Mouse (Mus musculus): Measurements from ENCODE around the gene Fggy. TPM values are rescaled to one million over a fixed set of nuclear protein-coding genes. Genes with fewer than 3 reads are reported as not detected.

Fggy gene
- total RNA-seq (2014; rRNA removed; ENCODE audit: low replicate concordance) (2.7 and 7.8 TPM in 2 replicates), polyA plus RNA-seq (2015; fragmentation: Nextera tagmentation; extraction: Ambion mirVana) (3.5 and 3.9 TPM in 2 replicates)

DNA sequence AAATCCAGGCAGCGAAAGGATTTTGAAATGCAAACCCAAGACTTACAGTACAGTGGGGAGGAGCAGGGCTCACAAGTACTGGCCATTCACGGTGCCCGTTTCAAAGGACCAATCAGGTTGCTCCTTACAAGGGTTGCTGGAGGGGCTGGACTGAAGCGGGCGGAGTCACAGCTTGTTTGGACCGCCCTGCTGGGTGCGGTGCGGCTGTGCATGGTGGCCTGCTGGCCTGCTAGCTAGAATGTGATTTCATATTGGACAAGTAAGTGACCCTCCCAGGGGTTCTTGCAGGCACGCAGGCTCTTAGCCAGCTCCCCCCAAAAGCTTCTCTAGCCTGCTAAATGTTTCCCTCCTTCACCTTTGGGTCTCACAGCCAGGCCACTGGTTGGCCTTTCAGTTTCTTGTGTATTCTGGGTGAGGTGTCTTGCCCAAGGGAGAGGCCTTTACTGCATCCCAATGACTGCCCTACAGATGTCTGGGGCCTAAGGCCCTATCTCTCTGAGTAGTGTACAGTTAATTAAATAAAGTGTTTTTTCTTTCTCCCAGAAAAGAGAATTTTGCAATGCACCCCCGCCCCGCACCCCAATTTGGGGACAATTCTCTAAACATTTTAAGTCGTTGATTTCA, at the start of gene Fggy:
Fggy (plus strand) TSS at position 175 of the 624 bp plus-strand sequence.
- WGBS = 23% methylated on average over 12 of the region's 12 CpGs
- TF ChIP-seq CTCF (IDR thresholded peaks at IDR 0.05; ENCODE audit: low read depth) = peak; percentile 32
- no peak for TF ChIP-seq EP300 (IDR thresholded peaks at IDR 0.05; ENCODE audit: low read depth)

DNA sequence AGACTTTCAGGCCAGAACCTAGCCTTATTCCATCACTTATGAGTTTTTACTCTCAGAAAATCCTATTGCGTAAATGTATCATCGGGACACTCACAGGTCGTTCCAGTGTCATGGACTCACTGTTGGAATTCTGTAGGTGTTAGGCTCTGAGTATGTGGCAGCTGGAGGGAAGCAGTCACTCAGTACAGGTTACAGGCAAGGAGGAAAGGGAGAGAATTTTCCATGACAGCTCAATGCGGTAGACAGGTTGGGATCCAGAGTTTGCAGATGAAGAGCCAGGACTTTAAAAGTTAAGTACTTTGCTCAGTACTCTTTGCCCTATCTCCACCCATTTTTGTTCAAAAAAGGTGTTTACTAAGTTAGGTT, 49.4 kb upstream of the Fggy start:
- H3K9me3 ChIP-seq (replicated peaks; ENCODE audit: control insufficient read depth, low read length) = no peaks in the 10 kb centered on the region
- H3K27ac ChIP-seq (ENCODE audit: low read depth) = no peak overlapping the region
- ATAC-seq (ENCODE audit: insufficient read depth, low read depth) (no peak), DNase-seq (ENCODE audit: low spot score) (no peak)
- no peak overlapping the region for H3K4me2 ChIP-seq (ENCODE audit: low read depth, low read length)
- H3K4me3 ChIP-seq (ENCODE audit: low read depth, low read length) = no peak overlapping the region
- WGBS = 85% methylated on average over 4 of the region's 4 CpGs
- no peaks in the 10 kb centered on the region for H3K36me3 ChIP-seq (replicated peaks; ENCODE audit: control insufficient read depth, insufficient read depth, low read length)
- H3K27me3 ChIP-seq (ENCODE audit: control insufficient read depth, insufficient read depth, low read length) = no peaks in the 10 kb centered on the region
- no peaks in the 10 kb centered on the region for H3K4me1 ChIP-seq (ENCODE audit: control insufficient read depth, insufficient read depth)
- no peak overlapping the region for H3K9ac ChIP-seq (replicated peaks; ENCODE audit: low read depth, low read length)
- TF ChIP-seq CTCF (IDR thresholded peaks at IDR 0.05; ENCODE audit: low read depth) = no peak
- no peak for TF ChIP-seq EP300 (IDR thresholded peaks at IDR 0.05; ENCODE audit: low read depth)

More for the DNA sequence above, at the start of gene Fggy:
- peak within 1 kb of the TSS; percentile 62 for H3K4me2 ChIP-seq (ENCODE audit: low read depth, low read length)
- no peaks in the 10 kb centered on the region for H3K9me3 ChIP-seq (replicated peaks; ENCODE audit: control insufficient read depth, low read length)
- H3K27me3 ChIP-seq (ENCODE audit: control insufficient read depth, insufficient read depth, low read length) = no peaks in the 10 kb centered on the region
- peak within 1 kb of the TSS; percentile 50 for H3K4me3 ChIP-seq (ENCODE audit: low read depth, low read length)
- DNase-seq (ENCODE audit: low spot score) (peak; percentile 98), ATAC-seq (ENCODE audit: insufficient read depth, low read depth) (peak; percentile 100)
- no peaks in the 10 kb centered on the region for H3K36me3 ChIP-seq (replicated peaks; ENCODE audit: control insufficient read depth, insufficient read depth, low read length)
- H3K4me1 ChIP-seq (ENCODE audit: control insufficient read depth, insufficient read depth) = peaks cover 6% of the 10 kb centered on the region; the same call in 1 of the 2 replicates
- peak within 1 kb of the TSS; percentile 55 for H3K9ac ChIP-seq (replicated peaks; ENCODE audit: low read depth, low read length)
- peak within 1 kb of the TSS; percentile 87 for H3K27ac ChIP-seq (ENCODE audit: low read depth)

DNA sequence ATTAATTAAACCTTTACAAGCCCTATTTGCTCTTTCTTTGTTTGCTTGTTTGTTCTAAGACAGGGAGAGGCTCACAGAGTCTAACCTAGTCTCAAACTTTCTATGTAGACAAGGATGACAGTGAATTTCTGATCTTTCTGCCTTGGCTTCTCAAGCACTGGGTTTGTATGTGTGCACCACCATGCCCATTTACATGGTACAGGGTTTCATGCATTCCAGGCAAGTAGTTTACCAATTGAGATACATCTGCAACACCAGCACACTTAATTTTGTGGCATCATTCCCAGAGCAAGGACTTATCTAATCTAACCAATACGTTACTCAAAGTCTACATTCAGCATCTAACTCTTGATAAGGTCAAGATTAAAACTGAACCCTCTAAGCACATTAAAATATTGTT, 38.9 kb upstream of the Fggy start:
- Histone ChIP-seq H3K9me3 (replicated peaks; ENCODE audit: control insufficient read depth, low read length) (no peaks in the 10 kb centered on the region), H3K4me1 (ENCODE audit: control insufficient read depth, insufficient read depth) (no peaks in the 10 kb centered on the region), H3K4me2 (ENCODE audit: low read depth, low read length) (no peak overlapping the region), H3K27ac (ENCODE audit: low read depth) (no peak overlapping the region), H3K27me3 (ENCODE audit: control insufficient read depth, insufficient read depth, low read length) (no peaks in the 10 kb centered on the region), H3K9ac (replicated peaks; ENCODE audit: low read depth, low read length) (no peak overlapping the region), H3K4me3 (ENCODE audit: low read depth, low read length) (no peak overlapping the region), H3K36me3 (replicated peaks; ENCODE audit: control insufficient read depth, insufficient read depth, low read length) (no peaks in the 10 kb centered on the region)
- ATAC-seq (ENCODE audit: insufficient read depth, low read depth) = no peak
- 36% methylated on average over 1 of the region's 1 CpGs for WGBS
- TF ChIP-seq CTCF (IDR thresholded peaks at IDR 0.05; ENCODE audit: low read depth) (no peak), EP300 (IDR thresholded peaks at IDR 0.05; ENCODE audit: low read depth) (no peak)
- DNase-seq (ENCODE audit: low spot score) = no peak

DNA sequence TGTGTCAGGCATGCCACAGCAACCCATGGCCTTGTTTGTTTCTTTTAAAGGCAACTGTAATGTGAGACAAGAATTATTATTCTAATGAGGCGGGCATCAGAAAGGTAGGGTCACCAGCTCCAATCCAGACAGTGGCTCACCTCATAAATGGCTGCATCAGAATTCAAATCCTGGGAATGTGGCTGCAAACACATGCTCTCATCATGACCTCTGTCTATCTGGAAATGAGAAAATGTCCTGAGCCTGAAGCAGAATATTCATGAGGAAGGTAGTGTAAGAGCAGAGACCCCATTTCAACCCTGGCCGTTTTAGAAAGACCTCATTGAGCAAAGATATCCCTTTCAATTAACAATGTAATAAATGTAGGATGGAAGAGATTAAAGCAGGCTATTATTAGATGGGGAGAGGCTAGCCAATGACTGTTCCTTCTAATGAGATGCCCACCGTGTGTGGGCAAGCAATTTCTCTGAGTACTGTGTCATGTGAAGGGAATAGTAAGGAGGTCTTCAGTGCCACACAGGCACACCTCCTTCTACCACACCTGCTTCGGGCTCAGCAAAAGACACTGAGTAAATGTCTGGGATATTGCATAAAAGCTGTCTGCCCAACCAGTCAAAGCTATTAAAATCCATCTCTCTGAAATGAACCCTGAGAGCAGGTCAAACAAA, 37.2 kb upstream of the Fggy start:
- Histone ChIP-seq H3K4me3 (ENCODE audit: low read depth, low read length) (no peak overlapping the region), H3K36me3 (replicated peaks; ENCODE audit: control insufficient read depth, insufficient read depth, low read length) (no peaks in the 10 kb centered on the region), H3K27ac (ENCODE audit: low read depth) (no peak overlapping the region), H3K4me2 (ENCODE audit: low read depth, low read length) (no peak overlapping the region), H3K9ac (replicated peaks; ENCODE audit: low read depth, low read length) (no peak overlapping the region), H3K4me1 (ENCODE audit: control insufficient read depth, insufficient read depth) (no peaks in the 10 kb centered on the region), H3K9me3 (replicated peaks; ENCODE audit: control insufficient read depth, low read length) (no peaks in the 10 kb centered on the region), H3K27me3 (ENCODE audit: control insufficient read depth, insufficient read depth, low read length) (no peaks in the 10 kb centered on the region)
- TF ChIP-seq CTCF (IDR thresholded peaks at IDR 0.05; ENCODE audit: low read depth) (no peak), EP300 (IDR thresholded peaks at IDR 0.05; ENCODE audit: low read depth) (no peak)
- WGBS = 70% methylated on average over 4 of the region's 4 CpGs
- ATAC-seq (ENCODE audit: insufficient read depth, low read depth) = no peak
- DNase-seq (ENCODE audit: low spot score) = no peak

DNA sequence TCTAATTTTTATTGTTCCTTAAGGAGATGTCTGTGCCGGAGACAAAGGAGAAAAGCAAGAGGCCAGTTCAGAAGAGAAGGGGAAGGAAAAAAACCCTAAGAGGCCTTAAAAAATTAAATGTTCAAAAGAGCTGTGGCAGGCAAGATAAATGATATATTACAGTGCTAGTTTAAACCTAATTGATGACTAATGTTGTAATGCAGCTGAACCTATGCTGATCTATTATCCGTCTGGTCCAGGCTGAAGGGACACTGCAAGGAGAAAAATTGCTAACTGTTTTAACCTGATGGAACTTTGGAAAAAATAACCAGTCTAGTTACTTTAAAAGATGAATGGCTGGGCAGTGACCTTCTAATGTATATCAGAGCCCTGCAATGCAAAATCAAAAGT, 36.7 kb upstream of the Fggy start:
- H3K9ac ChIP-seq (replicated peaks; ENCODE audit: low read depth, low read length) = no peak overlapping the region
- ATAC-seq (ENCODE audit: insufficient read depth, low read depth) (no peak), DNase-seq (ENCODE audit: low spot score) (no peak)
- H3K9me3 ChIP-seq (replicated peaks; ENCODE audit: control insufficient read depth, low read length) = no peaks in the 10 kb centered on the region
- H3K36me3 ChIP-seq (replicated peaks; ENCODE audit: control insufficient read depth, insufficient read depth, low read length) = no peaks in the 10 kb centered on the region
- no peaks in the 10 kb centered on the region for H3K4me1 ChIP-seq (ENCODE audit: control insufficient read depth, insufficient read depth)
- no peak overlapping the region for H3K27ac ChIP-seq (ENCODE audit: low read depth)
- H3K4me2 ChIP-seq (ENCODE audit: low read depth, low read length) = no peak overlapping the region
- WGBS = 76% methylated on average over 2 of the region's 2 CpGs
- TF ChIP-seq EP300 (IDR thresholded peaks at IDR 0.05; ENCODE audit: low read depth) = no peak
- TF ChIP-seq CTCF (IDR thresholded peaks at IDR 0.05; ENCODE audit: low read depth) = no peak
- no peaks in the 10 kb centered on the region for H3K27me3 ChIP-seq (ENCODE audit: control insufficient read depth, insufficient read depth, low read length)
- no peak overlapping the region for H3K4me3 ChIP-seq (ENCODE audit: low read depth, low read length)
